Mouse (Mus musculus) heart, adult 2 months (tissue): ENCODE results near the gene Sc5d.

Experiments used
- CTCF ChIP-seq: fragments of 200-600 bp; IDR thresholded peaks from 2 replicates; pipeline ENCODE4 v1.8.1; 2022; ENCODE audit warnings: antibody characterized with exemption, mild to moderate bottlenecking, moderate library complexity
- POLR2A ChIP-seq: fragments of 200-500 bp; IDR thresholded peaks from 2 replicates; pipeline ENCODE4 v1.6.1; 2011; ENCODE audit warnings: mild to moderate bottlenecking, low read depth, low read length, control low read depth; ENCODE audit not compliant: insufficient read depth

DNA sequence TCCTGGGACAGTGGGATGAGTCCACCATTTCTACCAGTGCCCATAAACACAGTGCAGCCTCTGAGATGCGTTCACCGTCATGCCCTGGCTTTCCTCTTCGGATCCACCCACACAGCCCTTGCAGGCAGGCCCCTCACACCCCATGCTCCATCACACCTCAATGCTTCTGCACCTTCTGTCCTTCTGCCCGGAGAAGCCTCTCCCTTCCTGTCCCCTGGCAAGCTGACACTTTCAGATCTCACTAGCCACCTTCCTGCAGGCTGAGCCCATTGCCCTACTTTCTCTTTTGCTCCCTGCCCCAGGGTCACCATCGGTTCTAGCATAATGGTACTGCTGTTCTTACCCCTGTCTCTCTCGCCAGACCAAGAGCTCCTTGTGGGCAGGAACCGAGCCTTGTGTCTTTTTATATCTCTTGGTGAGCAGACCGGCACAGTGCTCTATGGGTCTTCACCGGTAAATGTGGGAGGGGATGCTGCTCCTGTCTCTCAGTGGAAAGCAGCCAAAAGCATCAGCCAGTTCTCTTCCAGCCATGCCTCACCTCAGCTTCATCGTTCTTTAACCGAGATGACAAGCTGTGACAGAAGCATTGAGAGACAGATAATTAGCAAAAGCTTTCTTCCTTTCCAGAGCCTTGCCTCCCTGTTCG lies 34.5 kb downstream of the Sc5d start:
- TF ChIP-seq CTCF (no peak), POLR2A (no peak)
